Mouse (Mus musculus) ES-E14 (cell line): ENCODE measurements around the gene Arl6ip5. TPM values are rescaled to one million over a fixed set of nuclear protein-coding genes. Genes with fewer than 3 reads are reported as not detected.

Experiments
- DNase-seq: peaks from one replicate; pipeline ENCODE4 v3.0.0-alpha.2; 2013; ENCODE audit warnings: low read depth, low spot score
- H3K27ac ChIP-seq: 2 replicates; pipeline ENCODE4 v1.5.1; 2012; ENCODE audit warnings: low read depth, mild to moderate bottlenecking, low read length, moderate library complexity, mixed read lengths; ENCODE audit not compliant: poor library complexity, insufficient read depth, severe bottlenecking
- H3K36me3 ChIP-seq: 2 replicates; pipeline ENCODE4 v1.6.1; 2012; ENCODE audit warnings: mild to moderate bottlenecking, low read length, moderate library complexity, mixed read lengths; ENCODE audit not compliant: control insufficient read depth, poor library complexity, insufficient read depth, severe bottlenecking
- H3K4me1 ChIP-seq, 2 experiments: fragments of 150-350 bp in 1 of 2; sonication (generic) in 1 of 2; 2 replicates each; pipeline ENCODE4 v1.6.1; 2012; ENCODE audit warnings: low read length in 2 of 2, mild to moderate bottlenecking in 1 of 2, mixed read lengths in 1 of 2; ENCODE audit not compliant: control insufficient read depth in 2 of 2, insufficient read depth in 2 of 2, poor library complexity in 1 of 2
- H3K4me3 ChIP-seq, 2 experiments: fragments of 150-350 bp in 1 of 2; sonication (generic) in 1 of 2; 2 replicates each; pipeline ENCODE4 v1.5.1; 2012; ENCODE audit warnings: low read length in 2 of 2, low read depth in 1 of 2, mild to moderate bottlenecking in 1 of 2, mixed read lengths in 1 of 2; ENCODE audit not compliant: insufficient read depth in 1 of 2, poor library complexity in 1 of 2, severe bottlenecking in 1 of 2
- H3K9ac ChIP-seq: 2 replicates; pipeline ENCODE4 v1.6.1; 2012; ENCODE audit warnings: low read depth, mild to moderate bottlenecking, low read length, mixed read lengths; ENCODE audit not compliant: poor library complexity, insufficient read depth, severe bottlenecking
- H3K9me3 ChIP-seq: fragments of 150-350 bp; sonication (generic); 2 replicates; pipeline ENCODE4 v1.6.1; 2012; ENCODE audit warnings: low read depth, mild to moderate bottlenecking, low read length; ENCODE audit not compliant: control insufficient read depth, insufficient read depth
- CHD2 ChIP-seq: IDR thresholded peaks from 2 replicates; pipeline ENCODE4 v1.6.1; 2014; ENCODE audit warnings: mild to moderate bottlenecking, low read depth, low read length, inconsistent platforms
- HCFC1 ChIP-seq: IDR thresholded peaks from 2 replicates; pipeline ENCODE4 v1.6.1; 2012; ENCODE audit warnings: low read length, inconsistent platforms, borderline replicate concordance; ENCODE audit not compliant: insufficient read depth
- MAFK ChIP-seq: IDR thresholded peaks from 2 replicates; pipeline ENCODE4 v1.6.1; 2014; ENCODE audit warnings: mild to moderate bottlenecking, low read depth, low read length, inconsistent platforms; ENCODE audit not compliant: insufficient read depth
- ZC3H11A ChIP-seq: IDR thresholded peaks from 2 replicates; pipeline ENCODE4 v1.6.1; 2012; ENCODE audit warnings: low read depth, mild to moderate bottlenecking, inconsistent platforms, low read length, borderline replicate concordance
- ZNF384 ChIP-seq: IDR thresholded peaks from 2 replicates; pipeline ENCODE4 v1.6.1; 2012; ENCODE audit warnings: low read depth, low read length, inconsistent platforms
- in situ Hi-C, 2 experiments: fragments of 600-800 bp; cut with MboI; formaldehyde crosslinking; loops; one replicate each; pipeline ENCODE4 v1.15.1; 2025; ENCODE audit warnings: low sequenced_read_pairs in 2 of 2, inconsistent platforms in 1 of 2; ENCODE audit not compliant: unreplicated experiment in 2 of 2
- total RNA-seq: library from RNA; depleted of rRNA; stranded (reverse); fragments of 300-350 nt; gene quantifications from 2 replicates; pipeline ENCODE4 v1.2.3, GENCODE M21; 2012; rRNA removed

Gene Arl6ip5
- total RNA-seq, 1 experiment, result 46.5 TPM

DNA sequence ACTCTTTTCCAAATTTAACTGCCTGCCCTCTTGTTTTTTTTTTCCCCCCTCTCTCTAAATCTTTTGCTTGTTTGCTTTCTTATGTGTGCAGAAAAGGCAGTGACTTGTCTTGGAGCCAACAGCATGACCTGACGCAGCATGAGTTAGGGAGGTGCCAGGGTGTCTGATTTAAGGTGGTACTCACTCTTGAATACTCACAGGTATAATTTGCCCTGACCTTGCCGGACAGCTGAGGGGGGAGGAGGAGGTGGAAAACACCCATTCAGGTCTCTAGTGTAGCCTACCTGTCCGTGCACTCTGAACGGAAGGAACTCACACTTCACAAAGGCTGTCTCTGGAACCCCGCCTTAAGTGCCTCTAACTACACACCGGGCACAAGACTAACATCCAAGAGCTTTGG, 68.4 kb downstream of the Arl6ip5 start:
- TF ChIP-seq MAFK, result no peak
- no peak for TF ChIP-seq CHD2
- no peak for TF ChIP-seq HCFC1
- TF ChIP-seq ZC3H11A, result no peak
- TF ChIP-seq ZNF384, result no peak
- H3K9me3 ChIP-seq, result no peaks in the 10 kb centered on the region
- no peaks in the 10 kb centered on the region for H3K36me3 ChIP-seq
- no peak overlapping the region for H3K9ac ChIP-seq
- H3K27ac ChIP-seq, result no peak overlapping the region
- no peak for DNase-seq
- no peak overlapping the region for H3K4me3 ChIP-seq
- in situ Hi-C loops, result no loop called here
- H3K4me1 ChIP-seq, result peaks cover 0 to 8% of the 10 kb centered on the region in 2 experiments; a peak in 1 of 4 replicates

Other genes starting within 250 kb of the Arl6ip5 start
- 1.7 and 2.1 TPM in 2 replicates for gene Fam19a4, start 150.3 kb upstream of the Arl6ip5 start, total RNA-seq
- gene Eogt, start 61.5 kb upstream of the Arl6ip5 start, total RNA-seq, result 7.7 and 10.3 TPM in 2 replicates
- 25.8 and 28.2 TPM in 2 replicates for gene Tmf1, start 31.6 kb upstream of the Arl6ip5 start, total RNA-seq
- gene Uba3, start 5.0 kb upstream of the Arl6ip5 start, total RNA-seq, result 70.3 and 76.4 TPM in 2 replicates
- gene Lmod3, start 42.1 kb downstream of the Arl6ip5 start, total RNA-seq, result 0.09 TPM in 1 of 2 replicates, not detected in the other